In the genomic region with DNA sequence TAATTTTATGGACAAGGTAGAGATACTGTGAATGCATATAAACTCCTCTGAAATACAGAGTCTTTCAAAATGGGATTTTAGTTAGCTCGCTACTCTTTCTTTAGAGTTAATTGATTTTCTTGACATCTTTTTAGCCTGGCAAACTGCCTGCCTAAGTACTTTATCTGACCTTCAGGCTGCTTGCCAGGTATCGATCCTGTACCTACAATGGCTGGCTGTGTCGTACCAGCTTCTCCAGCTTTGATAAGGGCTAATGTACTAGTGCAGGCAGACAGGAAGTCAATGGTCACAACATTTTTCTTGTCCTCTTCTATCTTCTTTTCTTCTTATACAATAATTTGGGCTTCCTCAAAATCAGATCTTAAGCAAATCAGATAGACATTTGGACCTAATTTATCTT, we compare ENCODE assay signal across 19 mouse cellular contexts.
"Had no signal": no experiment of that assay in that cellular context is flagged by ENCODE, and none has a peak within 500 bp of the region (broad histone marks: within the 10 kb centered on the region; RNA-seq: fewer than 3 reads in every experiment).

No protein-coding gene starts in this region.

- H3K36me3 ChIP-seq: kidney, embryonic 15.5 days; lung, embryonic 15.5 days; midbrain, embryonic 10.5 days; stomach, embryonic 15.5 days had no signal

- H3K4me1 ChIP-seq: kidney, embryonic 15.5 days; megakaryocyte, embryonic 14.5 days; stomach, embryonic 15.5 days had no signal

- H3K27me3 ChIP-seq: kidney, embryonic 15.5 days; lung, embryonic 15.5 days; megakaryocyte, embryonic 14.5 days; stomach, embryonic 15.5 days had no signal

- H3K4me3 ChIP-seq: kidney, embryonic 15.5 days; left cerebral cortex, adult 2 months; lung, embryonic 15.5 days; megakaryocyte, embryonic 14.5 days; midbrain, embryonic 10.5 days; stomach, embryonic 15.5 days had no signal

- H3K9ac ChIP-seq: kidney, embryonic 15.5 days; liver, embryonic 14.5 days; lung, embryonic 15.5 days; stomach, embryonic 15.5 days had no signal

- H3K27ac ChIP-seq: kidney, embryonic 15.5 days; left cerebral cortex, adult 2 months; liver, embryonic 14.5 days; lung, embryonic 15.5 days; midbrain, embryonic 10.5 days; stomach, embryonic 15.5 days had no signal

- DNase-seq: kidney, adult 11 months; kidney, adult 8-10 months; kidney, postnatal 10 days; kidney, postnatal 36 days; layer of hippocampus, postnatal 36 days; lung, adult 18-20 months; lung, postnatal 10 days; lung, postnatal 36 days; thymus, adult 2 months; thymus, postnatal 14 days; thymus, postnatal 4 days had no signal

- H3K4me2 ChIP-seq: kidney, embryonic 15.5 days; lung, embryonic 15.5 days; stomach, embryonic 15.5 days had no signal

- H3K9me3 ChIP-seq: kidney, embryonic 15.5 days; lung, embryonic 15.5 days; megakaryocyte, embryonic 14.5 days; midbrain, embryonic 10.5 days; stomach, embryonic 15.5 days had no signal

- ATAC-seq: midbrain, embryonic 16.5 days had no signal
